Mouse (Mus musculus): ENCODE data around the gene Paf1. TPM values are rescaled to one million over a fixed set of nuclear protein-coding genes. Genes with fewer than 3 reads are reported as not detected.
A peak's percentile ranks its signal among the peaks of the same experiment; 100 is the strongest.

Gene Paf1
- total RNA-seq, 1 experiment from 2014 or later = 77.0 TPM

GRCm38 (mm10) chr7:28370977-28371513, 21.7 kb upstream of the Paf1 start:
- DNase-seq = no peak

- peak; percentile 73 for DNase-seq
These were observed 21.2 kb upstream of the Paf1 start for GRCm38 (mm10) chr7:28371514-28371989.

GRCm38 (mm10) chr7:28372251-28373108, 20.3 kb upstream of the Paf1 start, which contains the start of gene Plekhg2:
Gene Plekhg2 (minus strand): TSS chr7:28372599.
- peak; percentile 97 for DNase-seq

GRCm38 (mm10) chr7:28373131-28373581, 19.6 kb upstream of the Paf1 start:
- peak; percentile 87 for DNase-seq

GRCm38 (mm10) chr7:28373891-28374495, 18.8 kb upstream of the Paf1 start:
- no peak for DNase-seq

- no peak for DNase-seq
These were observed 18.1 kb upstream of the Paf1 start for GRCm38 (mm10) chr7:28374647-28375046.

- peak; percentile 93 for DNase-seq
These were observed 17.4 kb upstream of the Paf1 start for GRCm38 (mm10) chr7:28375176-28375921.

GRCm38 (mm10) chr7:28376011-28376771, 16.6 kb upstream of the Paf1 start:
- peak; percentile 86 for DNase-seq

GRCm38 (mm10) chr7:28377190-28378065, 15.3 kb upstream of the Paf1 start:
- peak; percentile 37 for DNase-seq

- DNase-seq = peak; percentile 70
These were observed 14.6 kb upstream of the Paf1 start for GRCm38 (mm10) chr7:28378066-28378690.

- DNase-seq = peak; percentile 97
These were observed 13.7 kb upstream of the Paf1 start for GRCm38 (mm10) chr7:28378769-28379651.

GRCm38 (mm10) chr7:28380237-28381016, 12.3 kb upstream of the Paf1 start, which contains the start of gene Zfp36:
Gene Zfp36 (minus strand): TSS chr7:28380253.
- DNase-seq = no peak

GRCm38 (mm10) chr7:28381017-28381790, 11.5 kb upstream of the Paf1 start:
- peak; percentile 94 for DNase-seq

- peak; percentile 93 for DNase-seq
These were observed 10.8 kb upstream of the Paf1 start for GRCm38 (mm10) chr7:28381938-28382337.

GRCm38 (mm10) chr7:28382347-28382951, 10.3 kb upstream of the Paf1 start:
- DNase-seq = no peak

- peak; percentile 74 for DNase-seq
These were observed 9.8 kb upstream of the Paf1 start for GRCm38 (mm10) chr7:28382981-28383396.

GRCm38 (mm10) chr7:28383606-28384005, 9.1 kb upstream of the Paf1 start:
- no peak for DNase-seq

Data from adrenal gland, postnatal 14 days (tissue).